Mouse (Mus musculus) liver, adult 10 weeks (tissue): ENCODE measurements around the gene Fbxl3. TPM values are rescaled to one million over a fixed set of nuclear protein-coding genes. Genes with fewer than 3 reads are reported as not detected.

Experiments
- polyA plus RNA-seq: library from polyadenylated mRNA; stranded (reverse); fragments of 350-450 nt; fragmentation: Illumina TruSeq; extraction: RNeasy Lipid Tissue Mini Kit (QIAGEN cat#74804); gene quantifications from one replicate; pipeline ENCODE4 v1.2.3, GENCODE M21; 2014; ENCODE audit warnings: low read depth, low replicate concordance

Fbxl3 gene
- 48.6 TPM for polyA plus RNA-seq

DNA sequence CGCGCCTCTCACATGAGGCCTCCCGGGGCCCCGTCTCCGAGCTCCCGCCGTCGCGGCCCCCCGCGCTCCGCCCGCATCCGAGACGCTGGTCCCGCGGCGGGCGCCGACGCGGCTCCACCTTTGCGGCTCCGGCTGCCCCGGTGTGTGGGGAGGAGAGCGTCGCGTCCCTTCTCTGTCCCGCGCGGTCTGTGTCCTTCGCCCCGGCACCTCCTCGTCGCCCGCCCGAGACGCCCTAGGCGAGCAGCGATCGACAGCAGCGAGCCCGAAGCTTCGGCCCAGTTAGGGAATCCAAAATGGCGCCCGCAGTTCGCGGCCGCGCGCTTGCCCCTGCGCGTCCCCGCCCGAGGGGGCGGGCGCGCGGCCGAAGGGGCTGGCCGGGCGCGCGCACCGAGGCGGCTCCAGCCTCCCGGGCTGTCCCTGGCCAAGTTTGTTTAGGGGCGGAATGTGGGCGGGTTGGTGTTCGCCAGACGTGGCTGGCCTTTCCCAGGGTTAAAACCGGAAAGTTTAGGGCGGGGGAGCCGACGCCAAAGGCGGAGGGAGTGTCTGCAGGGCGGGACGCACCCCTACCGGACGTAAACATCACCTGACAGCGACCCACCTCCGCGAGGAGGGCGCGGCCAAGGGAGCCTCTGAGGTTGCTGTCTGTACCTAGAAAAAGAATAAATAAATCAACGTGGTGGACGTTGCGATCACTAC is at the start of gene Fbxl3:
TSS of gene Fbxl3 (minus strand) at position 329 of the 696 bp plus-strand sequence.

GRCm38 (mm10) chr14:103069864-103070611 is 29.3 kb downstream of the Fbxl3 start, which contains the start of gene Cln5:
TSS of gene Cln5 (plus strand) at chr14:103070216.

GRCm38 (mm10) chr14:103046677-103047076 is 52.7 kb downstream of the Fbxl3 start, which contains the start of gene Acod1:
TSS of gene Acod1 (plus strand) at chr14:103046977.

Other genes with a start within 250 kb of the Fbxl3 start
- 14.7 TPM for gene Kctd12, start 116.9 kb downstream of the Fbxl3 start, polyA plus RNA-seq
- gene Acod1, start 52.6 kb downstream of the Fbxl3 start, polyA plus RNA-seq = not detected
- 45.3 TPM for gene Cln5, start 29.4 kb downstream of the Fbxl3 start, polyA plus RNA-seq
- gene Mycbp2, start 247.2 kb upstream of the Fbxl3 start, polyA plus RNA-seq = 12.6 TPM